Mouse (Mus musculus) spleen, embryonic (tissue): Measurements from ENCODE around the gene Cnbd2.

ENCODE experiments used
- CTCF ChIA-PET: fragments of 350-600 bp; sonication (Branson Sonifier 250); formaldehyde crosslinking; loops from one replicate; lab custom pipeline; 2022; lab: Charles Lee

Cnbd2 gene

DNA sequence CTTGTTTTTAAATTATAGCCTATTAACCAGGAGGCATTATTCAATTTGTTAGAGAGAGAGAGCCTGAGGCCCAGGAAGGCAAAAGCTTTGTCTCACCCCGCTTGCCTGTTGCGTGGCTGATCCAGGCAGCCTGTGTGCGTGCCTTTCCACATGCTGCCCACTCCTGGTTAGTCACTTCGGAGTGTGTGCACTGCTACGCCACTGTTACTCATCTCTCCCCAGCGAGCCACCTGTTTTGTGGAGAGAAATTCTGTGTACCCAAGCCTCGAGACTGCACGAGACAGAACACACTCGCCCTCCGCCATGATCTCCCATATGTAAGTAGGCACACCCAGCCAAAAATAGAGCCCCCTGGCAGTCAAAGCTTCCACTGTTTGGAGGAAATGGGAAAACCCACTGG, 67.8 kb downstream of the Cnbd2 start:
- CTCF ChIA-PET: no interaction called here

DNA sequence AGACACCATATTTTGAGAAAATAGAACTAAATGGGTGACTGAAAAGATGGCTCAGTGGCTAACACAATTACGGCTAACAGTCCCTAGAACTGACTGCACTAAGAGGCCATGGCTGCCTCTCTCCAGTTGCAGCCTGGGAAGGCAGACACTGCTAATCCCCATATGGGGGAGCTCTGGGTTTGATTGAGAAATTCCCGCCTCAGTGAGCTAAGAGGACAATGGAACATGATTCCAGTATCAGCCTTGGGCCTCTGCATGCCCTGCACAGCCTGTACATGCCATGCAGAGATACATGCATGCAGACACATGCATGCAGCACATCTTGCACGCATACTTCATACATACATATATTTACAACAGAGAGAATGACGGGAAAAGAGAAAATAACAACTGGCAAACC, 69.3 kb downstream of the Cnbd2 start:
- CTCF ChIA-PET: interaction anchor here (0.7 kb wide), 1 partner anchor 98 kb away, joined by 19 read pairs; no protein-coding TSS in a partner anchor

DNA sequence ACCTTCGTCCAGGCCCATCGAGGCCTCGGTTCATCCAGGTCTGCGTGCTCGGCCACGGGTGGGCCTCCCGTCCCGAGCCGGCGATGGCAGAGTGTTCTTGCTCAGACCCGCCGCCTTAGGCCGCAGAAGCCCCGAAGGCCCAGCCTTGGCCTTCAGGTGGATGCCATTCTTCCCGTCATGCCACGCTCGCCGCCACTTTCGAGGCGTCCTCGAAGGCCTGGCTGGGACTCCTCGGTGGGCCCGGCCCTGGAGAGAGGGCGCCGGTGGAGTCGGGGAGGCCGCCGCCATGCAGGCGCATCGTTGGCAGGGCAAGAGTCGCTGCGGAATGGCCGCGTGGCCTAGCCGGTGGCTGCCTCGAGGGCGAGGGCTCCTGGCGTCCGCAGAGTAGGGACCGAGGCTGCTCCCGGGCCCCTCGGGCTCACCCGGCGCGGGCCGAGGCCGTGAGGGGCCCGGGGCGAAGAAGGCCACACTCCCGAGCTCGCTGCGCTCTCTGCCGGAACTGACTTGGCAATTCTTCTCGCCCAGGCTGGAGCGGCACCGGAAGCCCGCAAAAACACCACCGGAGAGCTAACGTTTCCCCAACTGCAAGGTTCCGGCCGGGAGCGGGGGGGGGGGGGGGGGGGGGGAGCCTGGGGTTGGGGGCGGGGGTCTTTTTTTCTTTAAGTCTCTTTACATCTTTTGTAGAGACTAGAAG, 80.5 kb downstream of the Cnbd2 start:
- CTCF ChIA-PET: interaction anchor here (0.6 kb wide), 1 partner anchor 41 kb away, joined by 4 read pairs; no protein-coding TSS in a partner anchor

DNA sequence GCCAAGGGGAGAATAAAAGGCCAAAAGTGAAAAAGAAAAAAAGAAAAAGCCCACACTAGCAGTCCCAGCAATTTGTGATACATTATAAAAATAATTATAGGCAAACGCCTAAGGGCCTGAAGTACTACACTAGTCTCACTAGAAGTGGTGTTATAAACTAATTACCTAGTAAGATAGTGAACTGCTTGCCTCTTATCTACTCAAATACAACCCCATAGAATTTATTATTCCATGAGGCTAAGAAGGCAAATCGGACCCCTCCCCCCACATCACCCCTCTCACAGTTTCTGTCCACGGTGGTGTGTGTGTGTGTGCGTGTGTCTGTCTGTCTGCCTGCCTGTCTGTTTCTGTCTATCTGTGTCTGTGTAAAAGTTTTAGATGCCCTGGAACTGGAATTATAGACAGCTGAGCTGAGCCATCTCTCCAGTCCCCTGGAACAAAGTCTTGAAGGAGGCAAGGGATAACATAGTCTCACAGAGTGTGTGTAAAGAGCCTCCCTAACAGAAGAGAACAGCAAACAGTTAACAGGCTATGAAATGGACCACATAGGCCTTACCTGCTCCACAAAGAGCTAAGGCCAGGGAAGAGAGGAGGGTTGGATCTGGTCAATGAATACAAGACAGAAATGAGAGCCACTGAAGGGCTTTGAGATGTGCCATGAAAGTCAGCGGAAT, 81.2 kb downstream of the Cnbd2 start:
- CTCF ChIA-PET: interaction anchor here (0.6 kb wide), 1 partner anchor 42 kb away, joined by 4 read pairs; no protein-coding TSS in a partner anchor

DNA sequence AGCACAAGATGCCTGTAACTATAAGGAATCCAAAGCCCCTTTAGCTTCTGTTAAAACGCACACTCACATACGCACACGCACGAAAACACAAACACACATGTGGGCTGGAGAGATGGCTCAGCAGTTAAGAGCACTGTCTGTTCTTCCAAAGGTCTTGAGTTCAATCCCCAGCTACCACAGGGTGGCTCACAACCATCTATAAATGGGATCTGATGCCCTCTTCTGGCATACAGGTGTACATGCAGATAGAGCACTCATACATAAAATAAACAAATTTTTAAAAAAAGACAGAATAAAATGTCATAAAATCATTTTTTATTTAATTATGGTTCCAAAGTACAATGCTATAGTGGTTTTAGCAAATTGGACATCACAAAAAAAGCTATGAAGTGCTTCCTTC, 82.2 kb downstream of the Cnbd2 start:
- CTCF ChIA-PET: interaction anchor here (1.0 kb wide), 1 partner anchor 9 kb away, joined by 3 read pairs; no protein-coding TSS in a partner anchor

DNA sequence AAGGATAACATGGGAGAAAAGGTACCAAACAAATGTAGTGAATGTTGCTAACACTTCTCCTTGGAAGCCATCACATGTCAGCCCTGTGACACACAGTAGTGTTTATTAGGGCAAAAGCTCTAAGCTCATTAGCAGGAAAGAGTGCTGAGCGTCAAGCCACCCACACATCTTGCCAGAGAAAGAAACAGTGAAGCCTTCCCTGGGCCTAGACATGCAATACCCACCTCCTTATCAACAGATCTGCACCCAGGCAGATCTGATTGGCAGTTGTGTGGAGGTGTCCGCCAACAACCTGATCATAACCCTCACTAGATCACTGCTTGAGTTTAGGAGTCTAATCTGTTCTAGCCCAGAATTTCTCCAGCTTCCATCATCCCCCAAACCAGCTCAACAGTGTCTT, 84.0 kb downstream of the Cnbd2 start:
- CTCF ChIA-PET: no interaction called here

DNA sequence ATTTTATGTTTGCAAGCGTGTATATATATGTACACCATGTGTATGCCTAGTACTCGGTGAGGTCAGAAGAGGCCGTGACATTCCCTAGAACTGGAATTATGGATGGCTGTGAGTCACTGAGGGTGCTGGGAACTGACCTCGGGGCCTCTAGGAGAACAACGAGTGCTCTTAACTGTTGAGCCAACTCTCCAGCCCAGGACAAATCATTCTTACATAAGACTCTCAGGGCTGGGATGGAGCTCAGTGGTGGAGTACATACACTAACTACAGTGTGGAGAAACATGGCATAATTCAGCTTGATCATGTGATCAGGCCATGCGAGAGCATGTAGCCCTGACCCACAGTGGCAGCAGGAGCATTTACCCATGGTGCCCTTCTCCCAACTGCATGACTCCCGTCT, 85.9 kb downstream of the Cnbd2 start:
- CTCF ChIA-PET: no interaction called here

DNA sequence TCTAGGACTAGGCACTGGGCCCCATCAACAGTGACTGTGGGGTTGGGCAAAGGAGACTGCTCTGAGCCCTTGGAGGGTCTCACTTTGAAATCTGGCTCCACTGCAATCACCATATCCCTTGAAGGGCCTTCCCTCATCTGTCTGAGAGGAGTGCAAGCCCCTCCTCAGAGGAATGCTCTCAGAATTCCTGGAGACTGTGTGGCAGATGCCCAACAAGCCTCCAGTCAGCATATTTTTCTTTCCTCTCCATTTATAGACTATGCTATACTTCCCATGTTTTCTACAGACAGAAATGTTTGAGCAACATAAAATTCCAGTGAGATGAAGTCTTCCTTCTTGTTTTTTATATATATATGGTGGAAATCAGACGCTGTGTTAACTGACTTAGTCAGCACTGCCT, 87.4 kb downstream of the Cnbd2 start:
- CTCF ChIA-PET: no interaction called here

DNA sequence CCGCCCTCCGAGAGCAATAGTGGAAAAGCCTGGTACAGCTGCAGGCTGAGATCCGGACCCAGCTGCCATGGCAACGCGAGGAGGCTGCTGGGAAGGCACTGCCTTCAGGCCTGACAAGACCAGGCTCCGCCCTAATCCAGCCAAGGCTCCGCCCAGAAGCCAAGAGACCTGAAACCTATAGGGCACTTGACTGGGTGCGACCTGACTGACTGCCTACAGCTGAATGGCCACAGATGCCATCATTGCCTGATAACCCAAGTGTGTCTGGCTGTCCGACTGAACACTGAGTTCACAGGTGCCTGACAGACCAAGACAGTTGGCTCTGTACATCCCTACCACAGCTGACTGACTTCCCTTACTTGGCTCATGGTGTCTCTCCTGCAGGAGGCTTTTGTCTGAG, 89.2 kb downstream of the Cnbd2 start:
- CTCF ChIA-PET: no interaction called here

DNA sequence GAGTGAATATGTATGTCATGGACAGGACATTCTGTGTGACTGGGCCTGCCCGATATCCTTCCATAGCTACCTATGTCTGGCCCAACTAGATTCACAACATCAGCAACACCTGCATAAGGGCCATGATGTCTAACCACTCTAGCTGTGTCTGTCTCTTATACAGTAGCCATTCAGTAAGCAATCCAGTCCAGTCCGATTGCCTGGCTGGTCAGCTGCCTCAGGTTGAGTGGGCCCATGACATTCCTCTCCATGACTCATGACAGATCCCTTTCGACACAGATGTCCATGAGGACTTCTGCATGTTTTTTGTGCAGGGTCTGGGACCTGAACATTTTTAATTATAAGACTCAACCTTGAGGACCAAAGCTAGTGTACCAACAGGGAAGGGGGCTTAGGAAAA, 89.9 kb downstream of the Cnbd2 start:
- CTCF ChIA-PET: interaction anchor here (0.6 kb wide), 1 partner anchor 1647 kb away, joined by 4 read pairs; no protein-coding TSS in a partner anchor

DNA sequence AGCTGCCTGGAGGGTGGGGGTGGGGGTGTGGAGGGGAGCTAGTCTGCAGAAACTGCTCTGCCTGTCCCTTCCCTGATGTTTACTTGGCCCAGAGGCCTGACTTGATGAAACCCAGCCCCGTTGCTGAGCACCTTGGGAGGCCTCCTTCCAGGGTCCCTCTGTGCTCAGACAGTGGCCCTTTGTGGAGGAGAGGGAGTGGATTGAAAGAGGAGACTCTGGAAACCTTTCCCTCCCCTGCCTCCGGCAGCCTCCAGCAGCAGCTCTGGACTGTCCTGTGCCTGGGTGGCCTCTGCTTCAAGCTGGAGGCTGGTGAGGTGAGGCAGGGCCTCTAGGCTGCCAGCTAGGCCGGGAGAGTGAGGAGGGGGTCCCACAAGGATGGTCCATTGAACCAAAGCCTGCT, 94.9 kb downstream of the Cnbd2 start:
- CTCF ChIA-PET: no interaction called here

DNA sequence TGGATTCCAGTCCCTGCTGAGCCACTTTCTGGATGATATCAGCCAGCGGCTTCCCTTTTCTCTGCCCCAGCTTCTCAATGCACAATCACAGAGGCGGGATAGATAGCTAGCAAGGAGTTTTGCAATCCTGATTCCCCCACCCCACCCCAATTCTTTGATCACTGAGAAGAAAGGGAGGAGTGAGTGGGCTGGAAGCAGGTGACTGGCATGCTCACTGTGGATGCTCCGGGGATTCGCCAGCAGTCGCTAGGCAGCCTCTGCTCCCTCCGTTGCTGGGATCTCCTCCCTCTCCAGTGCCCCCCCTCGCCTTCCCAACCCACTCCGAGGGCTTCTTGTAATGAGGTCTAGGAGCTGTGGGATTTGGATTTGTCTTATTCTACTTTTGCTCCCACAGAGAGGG, 96.1 kb downstream of the Cnbd2 start:
- CTCF ChIA-PET: no interaction called here

DNA sequence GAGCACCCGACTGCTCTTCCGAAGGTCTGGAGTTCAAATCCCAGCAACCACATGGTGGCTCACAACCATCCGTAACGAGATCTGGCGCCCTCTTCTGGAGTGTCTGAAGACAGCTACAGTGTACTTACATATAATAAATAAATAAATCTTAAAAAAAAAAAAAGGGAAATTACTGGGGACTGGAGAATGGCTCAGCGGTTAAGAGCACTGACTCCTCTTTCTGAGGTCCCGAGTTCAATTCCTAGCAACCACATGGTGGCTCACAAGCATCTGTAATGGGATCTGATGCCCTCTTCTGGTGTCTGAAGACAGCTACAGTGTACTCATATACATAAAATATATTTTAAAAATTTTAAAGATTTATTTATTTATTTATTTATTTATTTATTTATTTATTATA, 99.2 kb downstream of the Cnbd2 start:
- CTCF ChIA-PET: interaction anchor here (0.7 kb wide), 1 partner anchor 99 kb away, joined by 3 read pairs; the partner anchor contains the start of genes Cnbd2 and Scand1

DNA sequence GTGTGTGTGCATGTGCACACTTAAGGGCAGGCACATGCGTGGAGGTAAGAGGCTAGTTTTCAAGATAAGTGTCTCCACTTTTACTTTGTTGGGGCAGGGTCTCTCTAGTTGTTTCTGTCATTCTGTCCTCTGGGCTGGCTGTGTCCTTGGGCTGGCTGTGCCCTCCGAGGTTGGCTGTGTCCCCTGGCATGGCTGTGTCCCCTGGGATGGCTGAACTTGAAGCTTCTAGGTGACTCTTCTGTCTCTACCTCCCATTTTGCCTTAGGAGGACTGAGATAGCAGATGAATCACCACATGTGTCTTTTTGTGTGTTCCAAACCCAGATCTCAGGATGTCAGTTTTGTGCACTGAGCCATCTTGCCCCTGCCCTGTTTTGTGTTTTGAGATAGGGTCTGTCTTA, 102.9 kb downstream of the Cnbd2 start:
- CTCF ChIA-PET: no interaction called here

DNA sequence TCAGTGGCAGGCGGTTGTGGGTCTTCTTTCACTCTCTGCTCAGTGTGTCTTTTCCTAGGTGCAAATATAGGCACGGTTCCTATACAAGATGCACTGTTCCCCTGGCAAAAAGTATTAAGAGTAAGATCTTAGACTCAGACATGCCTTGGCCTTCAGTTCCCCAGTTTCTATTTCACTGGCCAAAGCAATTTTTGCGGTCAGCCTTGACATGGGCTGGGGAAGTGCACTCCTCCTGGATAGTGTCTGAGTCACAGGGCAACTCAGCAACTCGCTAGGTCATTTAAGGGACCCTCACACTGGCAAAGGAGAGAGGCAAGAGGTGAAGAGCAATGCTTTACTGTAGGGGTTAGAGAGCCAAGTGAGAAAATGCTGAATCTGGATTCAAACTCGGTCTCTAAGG, 103.6 kb downstream of the Cnbd2 start:
- CTCF ChIA-PET: no interaction called here

DNA sequence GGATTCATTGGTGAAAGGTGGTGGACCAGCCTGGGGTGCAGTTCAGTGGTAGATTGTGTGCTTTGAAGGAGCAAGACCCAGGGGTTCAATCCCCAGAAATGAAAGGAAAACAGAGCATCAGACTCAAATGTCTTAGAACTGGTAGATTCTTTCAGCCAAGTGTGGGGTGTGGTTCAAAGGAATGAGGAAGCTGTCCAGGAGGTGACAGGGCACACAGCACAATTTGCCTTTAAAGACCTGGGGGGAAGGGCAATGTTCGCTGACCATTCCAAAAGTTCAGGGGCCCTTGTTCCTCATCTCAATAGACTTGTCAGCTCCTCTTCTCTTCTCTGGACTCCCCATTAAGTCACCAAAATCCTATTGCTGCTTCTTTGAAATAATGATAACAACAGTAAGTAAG, 105.1 kb downstream of the Cnbd2 start:
- CTCF ChIA-PET: no interaction called here

DNA sequence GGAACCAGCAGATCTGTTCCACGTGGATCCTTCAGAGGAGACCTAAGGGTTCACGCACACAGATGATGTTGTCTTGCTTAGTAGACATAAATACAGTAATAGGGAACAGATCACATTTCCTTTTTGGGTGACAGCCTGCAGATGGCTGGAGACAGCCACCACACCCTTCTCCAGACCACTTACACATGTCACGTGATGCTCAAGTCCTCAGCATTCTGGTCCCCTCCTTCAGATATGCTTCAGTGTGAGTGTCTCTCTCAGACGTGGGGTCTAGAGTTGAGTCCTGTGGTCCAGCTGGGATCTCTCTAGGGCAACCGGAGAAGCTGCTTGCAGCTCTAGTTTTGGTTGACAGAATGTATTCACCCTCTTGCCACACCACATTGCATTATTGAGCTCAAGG, 106.4 kb downstream of the Cnbd2 start:
- CTCF ChIA-PET: no interaction called here

DNA sequence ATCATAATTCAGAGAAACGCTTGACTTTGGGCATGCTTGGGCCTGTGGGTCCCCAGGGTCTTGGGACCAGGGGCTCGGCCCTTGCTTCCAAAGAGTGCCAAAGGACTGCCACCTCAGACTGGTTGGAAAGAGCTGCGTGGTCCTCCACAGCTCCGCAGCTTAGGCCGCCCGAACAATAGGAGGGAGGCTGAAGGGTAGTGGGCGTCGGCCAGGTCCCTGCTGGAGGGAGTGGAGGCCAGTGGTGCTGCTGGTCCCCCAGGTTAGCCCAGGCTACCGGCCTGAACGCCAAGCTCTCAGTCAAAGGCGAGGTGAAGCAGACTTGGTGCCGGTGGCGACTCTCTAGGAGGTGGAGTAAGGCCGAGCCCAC, 108.2 kb downstream of the Cnbd2 start:
- CTCF ChIA-PET: interaction anchor here (0.7 kb wide), 1 partner anchor 15 kb away, joined by 3 read pairs; no protein-coding TSS in a partner anchor

DNA sequence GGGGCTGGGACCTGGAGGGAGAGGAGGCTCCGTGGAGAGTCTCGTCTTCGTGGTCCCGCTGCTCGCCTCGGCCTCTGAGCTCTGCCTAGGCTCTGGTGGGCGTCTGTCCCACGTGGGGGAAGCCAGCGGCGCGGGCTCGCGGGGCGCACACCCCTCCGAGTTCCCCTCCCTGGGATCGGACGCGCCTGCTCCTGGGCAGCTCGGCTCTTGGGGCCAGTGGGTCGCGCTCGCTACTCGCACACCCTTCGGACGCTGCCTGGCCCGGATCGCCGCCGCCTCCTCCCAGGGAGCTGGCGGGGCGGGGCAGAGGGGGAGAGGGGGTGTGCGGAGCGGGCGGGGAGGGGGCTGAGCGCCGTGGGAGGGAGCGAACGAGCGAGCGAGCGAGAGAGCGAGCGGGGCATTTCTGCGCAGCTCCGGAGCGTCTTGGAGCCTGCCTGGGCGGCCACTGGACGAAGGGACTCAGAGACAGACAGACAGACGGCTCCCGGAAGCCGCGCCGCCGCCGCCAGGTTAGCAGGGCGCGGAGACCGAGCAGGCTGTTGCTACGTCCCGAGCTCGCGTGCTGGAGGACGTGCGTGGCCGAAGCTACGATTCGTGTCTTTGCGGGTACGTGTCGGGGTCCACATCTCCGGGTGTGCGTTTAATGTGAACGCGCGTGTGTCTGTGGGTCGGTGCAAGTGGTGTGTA, 108.7 kb downstream of the Cnbd2 start, which contains the start of gene Epb41l1:
Gene Epb41l1, plus strand, starts transcription at position 216 of the 687 bp plus-strand sequence.
- CTCF ChIA-PET: no interaction called here

DNA sequence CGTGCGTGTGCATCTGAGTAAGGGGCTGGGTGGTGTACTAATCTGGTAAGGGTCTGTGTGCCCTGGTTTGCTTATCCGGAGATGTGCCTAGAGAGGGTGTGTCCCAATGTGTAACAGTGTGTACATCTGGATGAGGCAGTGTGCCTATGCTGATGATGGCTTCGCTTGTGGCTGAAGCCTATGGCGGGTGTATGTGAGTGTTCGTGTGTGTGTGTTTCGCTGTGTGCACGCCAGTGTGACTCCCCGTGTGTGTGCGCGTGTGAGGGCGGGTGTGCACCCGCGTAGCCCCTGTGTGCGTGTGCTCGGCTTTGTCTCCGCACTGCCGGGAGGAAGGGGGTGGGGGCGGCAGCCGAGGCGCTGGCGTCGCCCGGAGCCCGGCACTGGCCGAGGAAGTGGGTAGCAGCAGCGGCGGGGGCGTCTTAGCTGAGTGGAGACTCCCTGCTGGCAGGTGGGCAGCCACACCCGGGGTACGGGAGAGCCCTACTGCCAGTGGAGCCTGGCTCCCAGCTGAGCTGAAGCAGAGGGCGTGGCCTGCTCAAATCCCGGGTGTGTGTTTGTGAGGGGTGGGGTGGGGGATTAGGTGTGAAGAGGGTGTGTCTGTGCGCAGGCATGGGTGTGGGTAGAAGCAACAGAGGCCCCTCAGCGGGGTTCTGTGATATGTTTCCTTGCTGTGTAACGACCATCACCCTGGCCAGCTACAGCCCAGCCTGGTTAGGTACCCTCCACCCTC, 109.4 kb downstream of the Cnbd2 start:
- CTCF ChIA-PET: no interaction called here

DNA sequence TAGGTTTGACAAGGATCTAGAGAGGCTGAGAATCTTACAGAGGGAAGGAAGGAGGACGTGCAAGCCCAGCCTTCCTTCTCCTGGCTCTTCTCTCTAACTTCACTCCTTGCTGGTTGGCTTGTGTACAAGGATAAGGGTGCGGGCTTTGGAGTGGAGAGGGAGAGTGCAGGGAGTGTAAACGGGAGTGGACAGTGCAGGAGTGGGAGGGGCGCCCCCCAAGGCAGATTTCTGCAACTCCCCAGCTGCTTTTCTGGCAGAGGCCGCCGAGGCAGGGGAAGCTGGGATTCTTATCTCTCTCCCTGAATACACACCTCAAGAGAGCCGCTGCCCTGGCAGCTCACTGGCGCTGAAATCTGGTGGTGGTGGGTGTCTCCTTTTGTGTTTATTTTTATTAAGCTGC, 110.5 kb downstream of the Cnbd2 start:
- CTCF ChIA-PET: no interaction called here

DNA sequence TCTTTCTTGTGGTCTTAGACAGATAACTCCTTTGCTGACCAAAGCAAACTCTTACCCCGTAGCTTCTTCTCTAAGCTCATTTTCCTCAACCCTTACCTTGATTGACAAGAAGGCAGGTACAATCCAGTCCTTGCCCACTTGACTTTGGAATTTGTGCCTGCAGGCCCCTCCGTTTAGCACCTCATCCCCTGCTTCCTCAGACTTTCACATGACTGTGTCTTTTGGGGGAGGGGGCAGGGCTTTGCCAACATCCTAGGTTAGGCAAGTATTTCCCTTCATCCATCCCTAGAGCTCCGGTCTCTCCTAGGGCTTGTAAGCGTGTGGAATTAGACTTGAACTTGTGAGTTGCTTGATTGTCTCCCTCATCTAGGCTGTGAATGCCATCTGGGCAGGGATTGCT, 111.6 kb downstream of the Cnbd2 start:
- CTCF ChIA-PET: no interaction called here
